Mouse (Mus musculus) heart, embryonic 10.5 days (tissue): ENCODE results near the gene Vti1a. TPM values are rescaled to one million over a fixed set of nuclear protein-coding genes. Genes with fewer than 3 reads are reported as not detected.

Experiments used
- DNase-seq: peaks from one replicate; pipeline ENCODE4 v3.0.0-alpha.2; 2017; ENCODE audit warnings: low spot score
- H3K27ac ChIP-seq: fragments of 300-500 bp; sonication (generic); 2 replicates; pipeline ENCODE4 v1.5.1; 2016; ENCODE audit warnings: mild to moderate bottlenecking
- H3K27me3 ChIP-seq: fragments of 300-500 bp; sonication (generic); 2 replicates; pipeline ENCODE4 v1.6.1; 2016; ENCODE audit warnings: mild to moderate bottlenecking; ENCODE audit not compliant: poor library complexity, insufficient read depth, severe bottlenecking
- H3K36me3 ChIP-seq: fragments of 300-500 bp; sonication (generic); 2 replicates; pipeline ENCODE4 v1.6.1; 2016; ENCODE audit warnings: mild to moderate bottlenecking, moderate library complexity
- H3K4me1 ChIP-seq: fragments of 300-500 bp; sonication (generic); 2 replicates; pipeline ENCODE4 v1.6.1; 2016; ENCODE audit warnings: mild to moderate bottlenecking
- H3K4me3 ChIP-seq: fragments of 300-500 bp; sonication (generic); 2 replicates; pipeline ENCODE4 v1.5.1; 2016; ENCODE audit warnings: mild to moderate bottlenecking, moderate library complexity
- H3K9me3 ChIP-seq: fragments of 300-500 bp; sonication (generic); 2 replicates; pipeline ENCODE4 v1.6.1; 2016; ENCODE audit warnings: mild to moderate bottlenecking, moderate library complexity
- WGBS: fragments of 180-500 bp; shearing (Covaris S2); methylation state at CpG from one replicate; pipeline ENCODE4 v1.1.7; 2016; 5-methylcytosine and 5-hydroxymethylcytosine counted together
- polyA plus RNA-seq: library from polyadenylated mRNA; unstranded; fragments of >200 nt; fragmentation: Nextera tagmentation; extraction: Ambion mirVana; gene quantifications from 2 replicates; pipeline ENCODE4 v1.2.1, GENCODE M21; 2016

The Vti1a gene
- 22.2 and 26.5 TPM in 2 replicates for polyA plus RNA-seq

- Histone ChIP-seq H3K9me3 (no peaks in the 10 kb centered on the region), H3K27ac (peak within 1 kb of the TSS; percentile 95), H3K36me3 (peaks cover 15% of the 10 kb centered on the region), H3K4me3 (peak within 1 kb of the TSS; percentile 90), H3K4me1 (peaks cover 13% of the 10 kb centered on the region), H3K27me3 (no peaks in the 10 kb centered on the region)
- WGBS = under 1% methylated on average over 48 of the region's 48 CpGs
- DNase-seq = peak; percentile 89
Measured at GRCm38 (mm10) chr19:55316109-55316714, at the start of gene Vti1a. Gene Vti1a (plus strand): TSS chr19:55316295.

DNA sequence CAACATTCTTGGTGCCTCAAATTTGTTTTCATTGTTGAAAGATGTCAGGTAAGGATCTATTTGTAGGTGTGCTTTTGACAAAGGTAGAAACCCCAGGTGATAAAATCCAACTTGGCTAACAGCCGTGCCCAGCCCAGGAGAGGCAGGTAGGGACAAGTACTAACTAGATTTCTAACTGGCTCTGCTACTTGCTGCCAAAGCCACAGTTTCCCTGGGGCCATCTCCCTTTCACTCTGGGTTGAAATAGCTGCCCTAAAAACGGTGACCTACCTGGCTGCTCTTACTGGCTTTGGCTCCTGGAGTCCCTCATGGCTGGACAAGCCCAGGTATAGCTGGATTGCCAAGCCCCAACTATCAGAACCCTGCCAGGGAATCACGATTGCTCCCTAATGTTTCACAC lies 49.3 kb upstream of the Vti1a start:
- no peaks in the 10 kb centered on the region for H3K9me3 ChIP-seq
- peaks cover 4% of the 10 kb centered on the region; the same call in 1 of the 2 replicates for H3K36me3 ChIP-seq
- WGBS = 80% methylated on average over 3 of the region's 3 CpGs
- H3K4me1 ChIP-seq = peaks cover 21% of the 10 kb centered on the region
- no peak overlapping the region for H3K27ac ChIP-seq
- DNase-seq = no peak
- no peak overlapping the region for H3K4me3 ChIP-seq
- H3K27me3 ChIP-seq = no peaks in the 10 kb centered on the region

GRCm38 (mm10) chr19:55268150-55268549 lies 47.9 kb upstream of the Vti1a start:
- WGBS = 77% methylated on average over 3 of the region's 3 CpGs

DNA sequence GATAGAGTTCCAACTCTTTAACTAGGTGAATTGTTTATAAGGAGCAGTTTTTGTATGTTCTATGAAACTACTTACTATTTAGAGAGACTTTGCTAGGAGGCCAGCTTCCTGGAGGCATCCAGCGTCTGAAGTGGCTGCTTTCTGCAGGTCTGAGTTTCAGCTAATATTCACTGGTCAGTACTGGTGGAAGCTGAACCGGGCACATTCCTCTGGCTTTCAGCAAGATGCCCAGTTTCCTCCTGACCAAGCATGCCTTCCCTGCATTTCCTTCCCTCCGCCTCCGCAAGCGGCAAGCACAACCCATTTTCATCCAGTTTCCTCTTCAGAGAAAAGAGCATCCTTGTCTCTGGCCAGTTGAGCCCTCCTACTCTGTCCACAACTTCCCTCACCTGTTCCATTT lies 47.0 kb upstream of the Vti1a start:
- H3K4me1 ChIP-seq = peaks cover 21% of the 10 kb centered on the region
- no peak overlapping the region for H3K4me3 ChIP-seq
- no peak for DNase-seq
- 74% methylated on average over 5 of the region's 5 CpGs for WGBS
- H3K27me3 ChIP-seq = no peaks in the 10 kb centered on the region
- H3K36me3 ChIP-seq = peaks cover 14% of the 10 kb centered on the region; the same call in 1 of the 2 replicates
- H3K9me3 ChIP-seq = no peaks in the 10 kb centered on the region
- H3K27ac ChIP-seq = no peak overlapping the region

More at GRCm38 (mm10) chr19:55268150-55268549, 47.9 kb upstream of the Vti1a start:
- no peak overlapping the region for H3K27ac ChIP-seq
- no peak overlapping the region for H3K4me3 ChIP-seq
- peaks cover 21% of the 10 kb centered on the region for H3K4me1 ChIP-seq
- DNase-seq = no peak
- peaks cover 11% of the 10 kb centered on the region; the same call in 1 of the 2 replicates for H3K36me3 ChIP-seq
- no peaks in the 10 kb centered on the region for H3K9me3 ChIP-seq
- no peaks in the 10 kb centered on the region for H3K27me3 ChIP-seq

GRCm38 (mm10) chr19:55271448-55271847 lies 44.6 kb upstream of the Vti1a start:
- Histone ChIP-seq H3K36me3 (peaks cover 14% of the 10 kb centered on the region; the same call in 1 of the 2 replicates), H3K4me3 (no peak overlapping the region), H3K4me1 (peaks cover 21% of the 10 kb centered on the region), H3K27ac (no peak overlapping the region), H3K27me3 (no peaks in the 10 kb centered on the region), H3K9me3 (no peaks in the 10 kb centered on the region)
- DNase-seq = no peak
- WGBS = 33% methylated on average over 3 of the region's 3 CpGs

- no peaks in the 10 kb centered on the region for H3K27me3 ChIP-seq
- WGBS = 50% methylated on average over 6 of the region's 6 CpGs
- H3K4me3 ChIP-seq = no peak overlapping the region
- DNase-seq = no peak
- peaks cover 18% of the 10 kb centered on the region for H3K4me1 ChIP-seq
- H3K9me3 ChIP-seq = no peaks in the 10 kb centered on the region
- no peak overlapping the region for H3K27ac ChIP-seq
- H3K36me3 ChIP-seq = peaks cover 19% of the 10 kb centered on the region; the same call in 1 of the 2 replicates
Measured at GRCm38 (mm10) chr19:55273340-55273739, 42.8 kb upstream of the Vti1a start.

DNA sequence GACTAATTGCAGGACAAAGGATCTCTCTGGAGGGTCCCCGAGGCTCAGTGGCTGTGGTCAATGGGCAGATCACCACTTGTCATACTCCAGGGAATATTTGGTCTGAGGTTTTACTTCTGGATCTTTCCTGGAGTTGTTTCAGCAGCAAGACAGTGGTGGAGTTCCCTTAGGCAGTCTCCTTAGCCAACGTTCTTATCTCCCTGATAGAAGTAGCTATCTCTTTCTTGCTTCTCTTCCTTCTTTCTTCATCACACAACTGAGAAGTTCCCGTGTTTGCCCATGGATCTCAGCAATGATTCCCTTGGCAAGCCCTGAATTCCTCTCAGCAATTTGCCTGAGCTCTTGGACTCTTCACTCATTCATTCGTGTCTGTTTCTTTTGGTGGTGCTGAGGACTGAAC lies 40.0 kb upstream of the Vti1a start:
- DNase-seq = no peak
- Histone ChIP-seq H3K36me3 (peaks cover 25% of the 10 kb centered on the region; the same call in 1 of the 2 replicates), H3K4me3 (no peak overlapping the region), H3K9me3 (no peaks in the 10 kb centered on the region), H3K27ac (no peak overlapping the region), H3K27me3 (no peaks in the 10 kb centered on the region), H3K4me1 (peaks cover 5% of the 10 kb centered on the region; the same call in 1 of the 2 replicates)
- 75% methylated on average over 4 of the region's 4 CpGs for WGBS

DNA sequence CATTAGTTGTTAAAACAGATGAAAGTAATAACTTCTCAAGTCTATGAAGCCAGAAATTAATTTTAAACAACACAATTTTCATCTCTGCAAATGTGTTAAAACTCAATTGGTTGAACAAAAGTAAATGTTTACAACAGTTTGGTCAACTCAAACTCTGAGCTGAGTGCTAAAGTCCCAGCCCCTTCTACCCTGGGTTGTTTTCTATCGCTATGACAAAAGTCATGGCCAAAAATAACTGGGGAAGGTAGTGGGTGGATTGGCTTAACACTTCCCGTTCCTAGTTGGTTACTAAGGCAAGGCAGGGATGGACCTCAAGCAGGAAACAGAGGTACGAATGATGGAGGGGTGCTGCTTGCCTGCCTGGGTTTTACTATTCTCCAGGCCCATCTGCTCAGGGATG lies 39.3 kb upstream of the Vti1a start:
- Histone ChIP-seq H3K4me1 (no peaks in the 10 kb centered on the region), H3K27ac (no peak overlapping the region), H3K27me3 (no peaks in the 10 kb centered on the region), H3K9me3 (no peaks in the 10 kb centered on the region), H3K4me3 (no peak overlapping the region), H3K36me3 (peaks cover 32% of the 10 kb centered on the region)
- no peak for DNase-seq
- WGBS = 70% methylated on average over 3 of the region's 3 CpGs

- Histone ChIP-seq H3K27ac (no peak overlapping the region), H3K27me3 (no peaks in the 10 kb centered on the region), H3K4me1 (no peaks in the 10 kb centered on the region), H3K36me3 (peaks cover 64% of the 10 kb centered on the region), H3K9me3 (no peaks in the 10 kb centered on the region), H3K4me3 (no peak overlapping the region)
- whole genome bisulfite sequencing = 74% methylated on average over 4 of the region's 4 CpGs
- DNase-seq = no peak
Measured at GRCm38 (mm10) chr19:55284093-55284492, 32.0 kb upstream of the Vti1a start.

DNA sequence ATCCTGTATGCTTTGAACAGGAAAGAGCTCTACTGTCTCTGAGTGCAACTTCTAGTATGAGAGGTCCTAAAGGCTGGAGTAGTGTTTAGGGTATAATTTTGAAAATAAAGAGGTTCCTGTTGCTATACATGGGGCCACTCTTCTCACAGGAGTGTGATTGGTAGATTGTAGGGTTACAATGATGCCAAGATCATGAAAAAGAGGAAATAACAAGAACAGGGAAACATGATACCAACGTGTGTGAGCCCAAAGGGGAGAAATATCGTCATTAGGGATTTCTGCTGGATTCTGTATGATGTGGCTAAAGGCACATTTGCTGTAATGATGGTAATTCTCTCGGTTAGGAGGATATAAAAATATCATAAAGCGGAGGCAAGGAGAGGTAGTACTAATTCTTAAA lies 30.1 kb upstream of the Vti1a start:
- no peak for DNase-seq
- no peak overlapping the region for H3K27ac ChIP-seq
- H3K4me3 ChIP-seq = no peak overlapping the region
- no peaks in the 10 kb centered on the region for H3K4me1 ChIP-seq
- WGBS = 89% methylated on average over 4 of the region's 4 CpGs
- H3K9me3 ChIP-seq = no peaks in the 10 kb centered on the region
- peaks cover 73% of the 10 kb centered on the region for H3K36me3 ChIP-seq
- no peaks in the 10 kb centered on the region for H3K27me3 ChIP-seq

- no peaks in the 10 kb centered on the region for H3K9me3 ChIP-seq
- no peaks in the 10 kb centered on the region for H3K4me1 ChIP-seq
- H3K27me3 ChIP-seq = no peaks in the 10 kb centered on the region
- peaks cover 66% of the 10 kb centered on the region for H3K36me3 ChIP-seq
- H3K4me3 ChIP-seq = no peak overlapping the region
- DNase-seq = no peak
- no peak overlapping the region for H3K27ac ChIP-seq
Measured at GRCm38 (mm10) chr19:55288974-55289373, 27.1 kb upstream of the Vti1a start.

DNA sequence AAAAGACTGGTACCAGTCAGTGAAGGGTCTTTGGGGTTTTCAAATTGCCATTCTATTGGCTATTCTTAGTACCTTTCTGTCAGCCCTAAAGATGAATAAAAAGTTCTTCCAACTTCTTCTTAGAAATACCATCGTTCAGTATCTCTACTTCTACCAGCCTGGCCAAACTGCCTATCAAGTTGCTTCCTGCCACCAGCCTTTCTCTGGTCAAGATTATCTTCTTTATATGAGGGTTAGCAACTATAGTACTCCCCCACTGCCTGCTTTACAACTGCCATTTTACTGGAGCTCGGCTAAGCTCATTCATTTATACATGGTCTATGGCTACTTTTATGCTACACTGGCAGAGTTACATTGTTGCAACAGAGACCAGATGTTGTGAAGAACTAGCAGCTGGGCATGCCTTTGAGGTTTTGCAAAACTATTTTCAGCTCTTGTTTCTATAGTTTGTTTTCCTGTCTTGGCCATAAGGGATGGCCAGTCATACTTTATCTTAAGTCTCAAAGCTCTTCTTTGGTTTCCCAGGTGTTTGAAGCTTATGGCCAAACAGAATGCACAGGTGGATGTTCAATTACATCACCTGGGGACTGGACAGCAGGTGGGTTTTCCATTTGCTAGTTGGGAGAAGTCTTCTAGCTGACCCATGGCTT lies 25.3 kb upstream of the Vti1a start:
- H3K27me3 ChIP-seq = no peaks in the 10 kb centered on the region
- no peak for DNase-seq
- WGBS = 80% methylated on average over 2 of the region's 2 CpGs
- H3K4me3 ChIP-seq = no peak overlapping the region
- H3K9me3 ChIP-seq = no peaks in the 10 kb centered on the region
- no peak overlapping the region for H3K27ac ChIP-seq
- H3K4me1 ChIP-seq = no peaks in the 10 kb centered on the region
- peaks cover 64% of the 10 kb centered on the region for H3K36me3 ChIP-seq

DNA sequence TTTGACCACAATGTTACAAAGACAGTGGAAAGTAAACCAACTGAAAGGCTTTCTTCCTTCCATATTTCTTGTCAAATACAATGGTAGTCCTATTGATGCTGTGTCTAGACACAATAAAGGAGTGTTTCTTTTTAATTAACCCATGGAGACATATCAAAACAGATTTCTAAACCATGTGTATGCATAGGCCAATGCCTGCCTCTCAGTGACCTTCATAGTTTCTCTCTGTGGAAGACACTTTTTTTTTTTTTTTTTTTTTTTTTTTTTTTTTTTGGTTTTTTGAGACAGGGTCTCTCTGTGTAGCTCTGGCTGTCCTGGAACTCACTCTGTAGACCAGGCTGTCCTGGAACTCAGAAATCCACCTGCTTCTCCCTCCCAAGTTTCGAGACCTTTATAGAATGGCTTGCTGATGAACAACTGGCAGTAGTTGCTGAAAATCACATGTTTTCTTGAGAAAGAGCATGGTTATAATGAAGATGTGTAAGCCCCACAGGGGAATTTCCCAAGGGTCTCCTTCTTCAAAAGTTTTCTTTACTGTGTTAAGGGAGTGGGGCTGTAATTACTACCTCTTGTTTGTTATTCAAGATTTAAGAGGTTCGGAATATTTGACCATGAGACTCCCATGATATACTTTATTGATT lies 23.8 kb upstream of the Vti1a start:
- no peaks in the 10 kb centered on the region for H3K9me3 ChIP-seq
- H3K27me3 ChIP-seq = no peaks in the 10 kb centered on the region
- no peak for DNase-seq
- peaks cover 67% of the 10 kb centered on the region for H3K36me3 ChIP-seq
- H3K4me3 ChIP-seq = no peak overlapping the region
- 93% methylated on average over 2 of the region's 2 CpGs for WGBS
- no peaks in the 10 kb centered on the region for H3K4me1 ChIP-seq
- H3K27ac ChIP-seq = no peak overlapping the region
